Mouse (Mus musculus) brain, embryonic 14.5 days (tissue): ENCODE data around the gene Vps13a. TPM values are rescaled to one million over a fixed set of nuclear protein-coding genes. Genes with fewer than 3 reads are reported as not detected.

ENCODE experiments used
- DNase-seq: peaks from one replicate; pipeline ENCODE4 v3.0.0-alpha.2; 2011; ENCODE audit warnings: low read depth
- CTCF ChIP-seq: fragments of 200-500 bp; IDR thresholded peaks from 2 replicates; pipeline ENCODE4 v1.5.1; 2012; ENCODE audit warnings: inconsistent platforms, mild to moderate bottlenecking, moderate library complexity, borderline replicate concordance; ENCODE audit not compliant: insufficient read depth, insufficient read length; ENCODE audit errors: extremely low read depth
- POLR2A ChIP-seq: fragments of 200-500 bp; IDR thresholded peaks from 2 replicates; pipeline ENCODE4 v1.6.1; 2012; ENCODE audit warnings: mild to moderate bottlenecking, inconsistent platforms, borderline replicate concordance; ENCODE audit not compliant: poor library complexity, insufficient read depth, insufficient read length, severe bottlenecking; ENCODE audit errors: extremely low read depth
- polyA plus RNA-seq: library from polyadenylated mRNA; depleted of rRNA; stranded (reverse); fragments of >200 nt; gene quantifications from 2 replicates; pipeline ENCODE4 v1.2.3, GENCODE M21; 2012; rRNA removed

The Vps13a gene
- polyA plus RNA-seq, 1 experiment: 12.5 TPM

- peak; percentile 29 for DNase-seq
- TF ChIP-seq CTCF (peak; percentile 47; the same call in 1 of the 2 replicates), POLR2A (no peak)
Measured at GRCm38 (mm10) chr19:16585379-16585778, 195.4 kb downstream of the Vps13a start.

GRCm38 (mm10) chr19:16584546-16584945, 196.2 kb downstream of the Vps13a start:
- no peak for DNase-seq
- no peak for TF ChIP-seq CTCF
- TF ChIP-seq POLR2A: no peak

GRCm38 (mm10) chr19:16580501-16580900, 200.2 kb downstream of the Vps13a start:
- DNase-seq: no peak
- TF ChIP-seq CTCF (no peak), POLR2A (no peak)

GRCm38 (mm10) chr19:16579656-16580260, 201.0 kb downstream of the Vps13a start:
- TF ChIP-seq CTCF (no peak), POLR2A (no peak)
- DNase-seq: no peak

GRCm38 (mm10) chr19:16576790-16577189, 203.9 kb downstream of the Vps13a start:
- DNase-seq: no peak
- TF ChIP-seq CTCF: no peak
- TF ChIP-seq POLR2A: no peak

Other genes with a start within 250 kb of the Vps13a start
- gene Foxb2, start 92.9 kb upstream of the Vps13a start, polyA plus RNA-seq: 0.54 and 2.1 TPM in 2 replicates
- gene Prune2, start 175.2 kb upstream of the Vps13a start, polyA plus RNA-seq: 4.0 and 7.0 TPM in 2 replicates